In genomic region chr3:95709967-95710366, GRCm38 (mm10) we compare ENCODE assay signal across 23 mouse cellular contexts.
"Had no signal": no experiment of that assay in that cellular context is flagged by ENCODE, and none has a peak within 500 bp of the region (broad histone marks: within the 10 kb centered on the region; RNA-seq: fewer than 3 reads in every experiment).

No protein-coding gene starts in this region.

- H3K4me1 ChIP-seq: limb, embryonic 10.5 days; limb, embryonic 13.5 days; liver, embryonic 12.5 days; liver, embryonic 15.5 days; lung, embryonic 15.5 days; midbrain, embryonic 15.5 days; neural tube, embryonic 13.5 days; stomach, embryonic 15.5 days had no signal

- ATAC-seq: liver, embryonic 12.5 days; midbrain, embryonic 15.5 days had no signal

- H3K27me3 ChIP-seq: limb, embryonic 13.5 days; liver, embryonic 15.5 days; lung, embryonic 15.5 days; megakaryocyte, embryonic 14.5 days; midbrain, embryonic 15.5 days; neural tube, embryonic 13.5 days; stomach, embryonic 15.5 days had no signal

- H3K36me3 ChIP-seq: limb, embryonic 10.5 days; limb, embryonic 13.5 days; liver, embryonic 12.5 days; liver, embryonic 15.5 days; lung, embryonic 15.5 days; midbrain, embryonic 15.5 days; neural tube, embryonic 13.5 days had no signal

- H3K9me3 ChIP-seq: limb, embryonic 10.5 days; limb, embryonic 13.5 days; liver, embryonic 12.5 days; liver, embryonic 15.5 days; lung, embryonic 15.5 days; midbrain, embryonic 15.5 days; stomach, embryonic 15.5 days had no signal

- H3K4me3 ChIP-seq: layer of hippocampus, adult 2 months; limb, embryonic 10.5 days; limb, embryonic 13.5 days; liver, embryonic 12.5 days; liver, embryonic 15.5 days; lung, embryonic 15.5 days; megakaryocyte, embryonic 14.5 days; midbrain, embryonic 15.5 days; neural tube, embryonic 13.5 days; stomach, embryonic 15.5 days had no signal

- H3K27ac ChIP-seq: kidney, postnatal 0 days; layer of hippocampus, adult 2 months; limb, embryonic 10.5 days; limb, embryonic 13.5 days; liver, embryonic 12.5 days; liver, embryonic 15.5 days; lung, embryonic 15.5 days; midbrain, embryonic 15.5 days; neural tube, embryonic 13.5 days; stomach, embryonic 15.5 days had no signal

- H3K4me2 ChIP-seq: limb, embryonic 13.5 days; liver, embryonic 12.5 days; liver, embryonic 15.5 days; lung, embryonic 15.5 days; midbrain, embryonic 11.5 days; midbrain, embryonic 15.5 days; neural tube, embryonic 13.5 days; stomach, embryonic 15.5 days had no signal

- H3K9ac ChIP-seq: limb, embryonic 13.5 days; liver, embryonic 12.5 days; liver, embryonic 15.5 days; lung, embryonic 15.5 days; midbrain, embryonic 15.5 days; neural tube, embryonic 13.5 days; stomach, embryonic 15.5 days had no signal

- DNase-seq: kidney, postnatal 25 days; layer of hippocampus, adult 9-11 months; liver; lung, adult 18-20 months; lung, postnatal 10 days; lung, postnatal 36 days; retina, postnatal 1 day; right cerebral cortex, postnatal 25 days; spleen, adult 18-20 months; thymus, adult 18-20 months; thymus, postnatal 36 days had no signal
